Mouse (Mus musculus) kidney, adult 2 months (tissue): Measurements from ENCODE around the gene Plxdc1.

Experiments
- CTCF ChIP-seq: fragments of 200-500 bp; conservative IDR thresholded peaks from 2 replicates; pipeline ENCODE4 v1.5.1; 2011; ENCODE audit warnings: low read depth, mild to moderate bottlenecking, control low read depth, low read length, moderate library complexity, mixed read lengths; ENCODE audit not compliant: insufficient read depth, insufficient read length
- POLR2A ChIP-seq: fragments of 200-500 bp; IDR thresholded peaks from one replicate; pipeline ENCODE4 v1.6.1; 2011; ENCODE audit warnings: low read depth, low read length, control low read depth

DNA sequence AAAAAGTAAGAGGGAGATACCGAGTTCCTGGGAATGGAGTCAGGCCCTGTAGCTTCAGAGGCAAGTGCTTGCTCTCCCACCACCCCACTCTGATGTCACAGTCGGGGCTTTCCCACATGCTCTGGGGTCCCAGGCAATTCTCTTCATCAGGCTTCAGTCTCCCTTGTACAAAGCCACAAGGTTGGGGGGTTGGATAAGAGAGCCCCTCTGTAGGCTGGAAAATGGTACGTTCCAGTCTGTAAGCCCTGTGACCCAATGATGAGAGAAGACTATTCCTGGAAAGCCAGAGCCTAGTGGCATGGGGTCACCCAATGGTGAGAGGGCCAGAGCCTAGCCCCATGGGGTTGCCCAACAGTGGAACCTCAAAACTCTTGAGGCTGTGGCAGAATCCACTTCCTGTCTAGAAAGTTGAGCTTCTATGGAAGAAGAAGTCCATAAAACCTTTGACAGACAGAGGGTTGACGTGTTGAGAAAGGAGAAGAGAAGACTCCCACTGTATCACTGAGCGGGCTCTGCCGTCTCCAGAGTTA, 70.2 kb downstream of the Plxdc1 start:
- no peak for TF ChIP-seq CTCF
- no peak for TF ChIP-seq POLR2A
